Mouse (Mus musculus): ENCODE results near the gene Ppa1.
A peak's percentile ranks its signal among the peaks of the same experiment; 100 is the strongest.

Ppa1 gene

GRCm38 (mm10) chr10:61695703-61696559 is 47.6 kb downstream of the Ppa1 start:
- peak; percentile 24 for DNase-seq (ENCODE audit: low spot score)

- no peak for DNase-seq (ENCODE audit: low spot score)
These were observed 48.1 kb downstream of the Ppa1 start for GRCm38 (mm10) chr10:61696560-61696823.

GRCm38 (mm10) chr10:61697028-61697427 is 48.7 kb downstream of the Ppa1 start:
- DNase-seq (ENCODE audit: low spot score) = no peak

GRCm38 (mm10) chr10:61704663-61705062 is 56.3 kb downstream of the Ppa1 start:
- no peak for DNase-seq (ENCODE audit: low spot score)

- no peak for DNase-seq (ENCODE audit: low spot score)
These were observed 58.3 kb downstream of the Ppa1 start for GRCm38 (mm10) chr10:61706412-61707375.

- no peak for DNase-seq (ENCODE audit: low spot score)
These were observed 65.2 kb downstream of the Ppa1 start for GRCm38 (mm10) chr10:61713601-61714000.

- DNase-seq (ENCODE audit: low spot score) = no peak
These were observed 65.8 kb downstream of the Ppa1 start for GRCm38 (mm10) chr10:61714146-61714545.

GRCm38 (mm10) chr10:61714771-61715461 is 66.6 kb downstream of the Ppa1 start, which contains the start of gene Aifm2:
Aifm2 (plus strand) TSS chr10:61715263.
- DNase-seq (ENCODE audit: low spot score) = peak; percentile 52

- no peak for DNase-seq (ENCODE audit: low spot score)
These were observed 67.1 kb downstream of the Ppa1 start for GRCm38 (mm10) chr10:61715462-61715837.

- no peak for DNase-seq (ENCODE audit: low spot score)
These were observed 67.9 kb downstream of the Ppa1 start for GRCm38 (mm10) chr10:61715996-61716864.

- no peak for DNase-seq (ENCODE audit: low spot score)
These were observed 69.3 kb downstream of the Ppa1 start for GRCm38 (mm10) chr10:61717406-61718296.

- no peak for DNase-seq (ENCODE audit: low spot score)
These were observed 72.0 kb downstream of the Ppa1 start for GRCm38 (mm10) chr10:61720331-61720730.

- no peak for DNase-seq (ENCODE audit: low spot score)
These were observed 73.9 kb downstream of the Ppa1 start for GRCm38 (mm10) chr10:61722215-61722614.

- DNase-seq (ENCODE audit: low spot score) = no peak
These were observed 74.9 kb downstream of the Ppa1 start for GRCm38 (mm10) chr10:61723271-61723670.
